Mouse (Mus musculus) CH12.LX (cell line): ENCODE results near the gene Prkch. TPM values are rescaled to one million over a fixed set of nuclear protein-coding genes. Genes with fewer than 3 reads are reported as not detected.

Experiments used
- DNase-seq: peaks from one replicate; pipeline ENCODE4 v3.0.0-alpha.2; 2013; ENCODE audit errors: extremely low read depth
- H3K27ac ChIP-seq: 2 replicates; pipeline ENCODE4 v1.5.1; 2012; ENCODE audit warnings: low read depth, mild to moderate bottlenecking, control low read depth, moderate library complexity; ENCODE audit not compliant: insufficient read depth
- H3K27me3 ChIP-seq: replicated peaks from 2 replicates; pipeline ENCODE3; 2012; ENCODE audit warnings: inconsistent platforms
- H3K36me3 ChIP-seq, 2 experiments: replicated peaks in 1 of 2; 2 replicates each; pipeline versions ENCODE3 to v1.6.1; 2012; ENCODE audit warnings: inconsistent platforms in 1 of 2, low read length in 1 of 2, mild to moderate bottlenecking in 1 of 2, mixed read lengths in 1 of 2, moderate library complexity in 1 of 2; ENCODE audit not compliant: control insufficient read depth in 1 of 2, insufficient read depth in 1 of 2
- H3K4me1 ChIP-seq, 2 experiments: 2 replicates each; pipeline ENCODE4 v1.6.1; 2012; ENCODE audit warnings: inconsistent platforms in 1 of 2, moderate library complexity in 1 of 2; ENCODE audit not compliant: insufficient read depth in 2 of 2, control insufficient read depth in 1 of 2
- H3K4me2 ChIP-seq: 2 replicates; pipeline ENCODE4 v1.6.1; 2012; ENCODE audit warnings: low read depth, mild to moderate bottlenecking, control low read depth; ENCODE audit not compliant: poor library complexity, insufficient read depth, severe bottlenecking
- H3K4me3 ChIP-seq, 3 experiments: fragments of 150-350 bp in 1 of 3; sonication (generic) in 1 of 3; replicated peaks in 1 of 3; 2 replicates each; pipeline versions ENCODE3 to v1.5.1; 2011 to 2012; ENCODE audit warnings: low read depth in 2 of 3, low read length in 2 of 3, mild to moderate bottlenecking in 2 of 3, moderate library complexity in 2 of 3, control low read depth in 1 of 3, improper control_type of control experiment in 1 of 3, inconsistent platforms in 1 of 3, mixed read lengths in 1 of 3; ENCODE audit not compliant: poor library complexity in 1 of 3
- H3K79me2 ChIP-seq: replicated peaks from 2 replicates; pipeline ENCODE4 v1.6.1; 2012; ENCODE audit warnings: mild to moderate bottlenecking, moderate library complexity; ENCODE audit not compliant: control insufficient read depth, poor library complexity, insufficient read depth, severe bottlenecking; ENCODE audit errors: extremely low read depth
- H3K9ac ChIP-seq: 2 replicates; pipeline ENCODE4 v1.6.1; 2012; ENCODE audit warnings: low read depth, mild to moderate bottlenecking, control low read depth, moderate library complexity; ENCODE audit not compliant: insufficient read depth
- H3K9me3 ChIP-seq: replicated peaks from 2 replicates; pipeline ENCODE3; 2012; ENCODE audit warnings: low read length, inconsistent platforms, mixed read lengths
- CHD2 ChIP-seq: IDR thresholded peaks from 2 replicates; pipeline ENCODE4 v1.6.1; 2011; ENCODE audit warnings: low read length, improper control_type of control experiment
- HCFC1 ChIP-seq: IDR thresholded peaks from 2 replicates; pipeline ENCODE4 v1.6.1; 2012; ENCODE audit warnings: low read depth, mild to moderate bottlenecking, inconsistent platforms, low read length, improper control_type of control experiment
- JUN ChIP-seq: IDR thresholded peaks from 2 replicates; pipeline ENCODE4 v1.6.1; 2011; ENCODE audit warnings: low read depth, mild to moderate bottlenecking, low read length, improper control_type of control experiment, moderate library complexity; ENCODE audit not compliant: insufficient read depth
- MAX ChIP-seq: IDR thresholded peaks from 2 replicates; pipeline ENCODE4 v1.6.1; 2011; ENCODE audit warnings: low read length, improper control_type of control experiment
- MEF2A ChIP-seq: IDR thresholded peaks from 2 replicates; pipeline ENCODE4 v1.6.1; 2014; ENCODE audit warnings: low read depth, mild to moderate bottlenecking, inconsistent platforms, low read length, improper control_type of control experiment, borderline replicate concordance
- MXI1 ChIP-seq: IDR thresholded peaks from 2 replicates; pipeline ENCODE4 v1.6.1; 2011; ENCODE audit warnings: mild to moderate bottlenecking, low read depth, low read length, improper control_type of control experiment
- NELFE ChIP-seq: IDR thresholded peaks from 2 replicates; pipeline ENCODE4 v1.6.1; 2011; ENCODE audit warnings: low read depth, low read length, improper control_type of control experiment
- PAX5 ChIP-seq: IDR thresholded peaks from 2 replicates; pipeline ENCODE4 v1.6.1; 2012; ENCODE audit warnings: low read length, inconsistent platforms, mixed read lengths
- POLR2A ChIP-seq: IDR thresholded peaks from 2 replicates; pipeline ENCODE4 v1.6.1; 2011; ENCODE audit warnings: low read depth, mild to moderate bottlenecking, improper control_type of control experiment, low read length
- POLR2AphosphoS2 ChIP-seq: IDR thresholded peaks from 2 replicates; pipeline ENCODE4 v1.6.1; 2011; ENCODE audit warnings: low read depth, low read length, improper control_type of control experiment
- SMC3 ChIP-seq: IDR thresholded peaks from 2 replicates; pipeline ENCODE4 v1.6.1; 2011; ENCODE audit warnings: low read depth, low read length, improper control_type of control experiment
- USF1 ChIP-seq: IDR thresholded peaks from 2 replicates; pipeline ENCODE4 v1.6.1; 2014; ENCODE audit warnings: low read depth, mild to moderate bottlenecking, inconsistent platforms, low read length, improper control_type of control experiment
- USF2 ChIP-seq: conservative IDR thresholded peaks from 2 replicates; pipeline ENCODE4 v1.6.1; 2011; ENCODE audit warnings: low read depth, low read length, improper control_type of control experiment
- ZKSCAN1 ChIP-seq: IDR thresholded peaks from 2 replicates; pipeline ENCODE4 v1.6.1; 2012; ENCODE audit warnings: low read depth, inconsistent platforms, low read length, improper control_type of control experiment, borderline replicate concordance
- ZNF384 ChIP-seq: IDR thresholded peaks from 2 replicates; pipeline ENCODE4 v1.6.1; 2012; ENCODE audit warnings: low read depth, low read length, improper control_type of control experiment, inconsistent platforms
- dilution Hi-C: fragments of 300-500 bp; cut with MboI; formaldehyde crosslinking; loops from 2 replicates; pipeline ENCODE4 v1.14.3; 2020; ENCODE audit warnings: low sequenced_read_pairs; ENCODE audit not compliant: extremely low pct_unique_long_range_greater_than_20kb, extremely low pct_ligation_motif_present
- in situ Hi-C: fragments of 300-500 bp; cut with MboI; formaldehyde crosslinking; loops from 3 replicates; pipeline ENCODE4 v1.14.3; 2019; ENCODE audit warnings: low sequenced_read_pairs, low pct_ligation_motif_present, low pct_unique_long_range_greater_than_20kb, mixed read lengths
- polyA plus RNA-seq: library from polyadenylated mRNA; unstranded; fragments of >175 nt; gene quantifications from 2 replicates; pipeline ENCODE4 v1.2.1, GENCODE M21; 2012; ENCODE audit warnings: low read depth; ENCODE audit not compliant: insufficient read length
- total RNA-seq, 2 experiments: library from RNA; depleted of rRNA; stranded (reverse); fragments of 300-350 nt in 1 of 2; fragments of >200 nt in 1 of 2; gene quantifications; 2 replicates each; pipeline ENCODE4 v1.2.3; 2012 to 2014

The Prkch gene
- total and polyA plus RNA-seq, 3 experiments = 0.76 to 2.3 (median 1.8) TPM

- no peaks in the 10 kb centered on the region for H3K27me3 ChIP-seq
- dilution Hi-C loops = no loop called here
- DNase-seq = no peak
- no peak overlapping the region for H3K9ac ChIP-seq
- no peaks in the 10 kb centered on the region for H3K9me3 ChIP-seq
- H3K36me3 ChIP-seq = no peaks in the 10 kb centered on the region
- no peak overlapping the region for H3K27ac ChIP-seq
- H3K4me2 ChIP-seq = no peak overlapping the region
- H3K79me2 ChIP-seq = no peaks in the 10 kb centered on the region
- in situ Hi-C loops = no loop called here
- H3K4me3 ChIP-seq = no peak overlapping the region
- no peak for TF ChIP-seq MXI1
- peaks cover 0 to 13% of the 10 kb centered on the region in 2 experiments; a peak in 2 of 4 replicates for H3K4me1 ChIP-seq
Observed at GRCm38 (mm10) chr12:73806003-73806402, 221.4 kb downstream of the Prkch start.

DNA sequence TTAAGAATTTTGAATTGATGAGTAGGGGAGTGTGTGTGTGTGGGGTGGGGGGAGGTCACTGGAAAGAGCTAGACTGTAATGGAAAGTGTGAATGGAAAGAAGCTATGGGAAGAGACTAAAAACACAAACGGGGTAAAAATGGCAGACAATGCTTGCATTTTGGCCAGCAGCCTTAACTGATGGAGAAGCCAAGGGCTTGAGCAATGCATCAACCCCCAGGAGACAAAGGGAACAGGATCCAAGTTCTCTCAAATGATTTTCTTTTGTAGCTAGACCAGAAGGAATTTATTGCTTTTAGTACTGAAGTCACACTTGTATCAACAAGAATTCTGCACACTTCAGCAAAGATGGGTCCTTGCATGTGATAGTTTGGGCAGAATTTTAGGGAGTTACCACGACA, 222.6 kb downstream of the Prkch start:
- no peaks in the 10 kb centered on the region for H3K79me2 ChIP-seq
- H3K36me3 ChIP-seq = no peaks in the 10 kb centered on the region
- TF ChIP-seq HCFC1 = no peak
- TF ChIP-seq ZKSCAN1 = no peak
- no peak for TF ChIP-seq ZNF384
- no peak for TF ChIP-seq SMC3
- no peak for TF ChIP-seq USF1
- no peak for TF ChIP-seq CHD2
- no peak for TF ChIP-seq NELFE
- TF ChIP-seq USF2 = no peak
- TF ChIP-seq PAX5 = no peak
- TF ChIP-seq POLR2A = no peak
- TF ChIP-seq MEF2A = no peak
- no peak overlapping the region for H3K4me2 ChIP-seq
- H3K27ac ChIP-seq = no peak overlapping the region
- dilution Hi-C loops (no loop called here), in situ Hi-C loops (no loop called here)
- no peak overlapping the region for H3K4me3 ChIP-seq
- no peaks in the 10 kb centered on the region for H3K9me3 ChIP-seq
- peaks cover 0 to 12% of the 10 kb centered on the region in 2 experiments; a peak in 2 of 4 replicates for H3K4me1 ChIP-seq
- no peaks in the 10 kb centered on the region for H3K27me3 ChIP-seq
- no peak for DNase-seq
- no peak overlapping the region for H3K9ac ChIP-seq

- dilution Hi-C loops (no loop called here), in situ Hi-C loops (no loop called here)
- no peaks in the 10 kb centered on the region for H3K27me3 ChIP-seq
- H3K27ac ChIP-seq = no peak overlapping the region
- no peaks in the 10 kb centered on the region for H3K79me2 ChIP-seq
- no peak for DNase-seq
- TF ChIP-seq POLR2AphosphoS2 (no peak), JUN (no peak), MAX (no peak), ZNF384 (no peak)
- H3K4me3 ChIP-seq = no peak overlapping the region
- H3K9me3 ChIP-seq = no peaks in the 10 kb centered on the region
- no peak overlapping the region for H3K9ac ChIP-seq
- H3K4me2 ChIP-seq = no peak overlapping the region
- H3K36me3 ChIP-seq = no peaks in the 10 kb centered on the region
- H3K4me1 ChIP-seq = peaks cover 0 to 12% of the 10 kb centered on the region in 2 experiments; a peak in 2 of 4 replicates
Observed at GRCm38 (mm10) chr12:73810041-73810795, 225.6 kb downstream of the Prkch start.
